Mouse (Mus musculus): ENCODE results near the gene Vmn1r202. TPM values are rescaled to one million over a fixed set of nuclear protein-coding genes. Genes with fewer than 3 reads are reported as not detected.
"Not testable (repeated sequence)": the region's sequence is repeated elsewhere in the genome, so short reads cannot be mapped to it uniquely, and the experiment has no call there.

Gene Vmn1r202
- under 1 TPM in 1 of 4 experiments, not detected in 3; 0.06 TPM for total RNA-seq (2022)

DNA sequence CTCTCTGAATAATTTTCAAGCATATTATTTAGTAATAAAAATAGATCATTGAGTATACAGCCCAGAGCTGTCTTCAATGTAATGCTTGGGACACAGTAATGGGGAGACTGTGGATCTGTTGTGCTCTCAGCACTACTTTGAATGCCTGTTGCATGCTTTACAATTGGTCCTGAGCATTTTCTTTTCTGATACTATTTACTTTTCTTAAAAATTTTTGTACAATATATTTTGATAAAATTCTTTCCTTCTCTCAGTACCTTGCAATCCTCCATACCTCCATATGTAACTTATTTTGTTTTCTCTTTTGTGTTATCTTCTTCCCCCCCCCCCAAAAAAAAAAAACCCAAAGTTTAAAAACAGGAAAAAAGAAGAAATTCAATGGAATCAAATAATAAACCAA lies at the start of gene Vmn1r202:
Vmn1r202 (minus strand) TSS at position 101 of the 400 bp plus-strand sequence.
- DNase-seq, result no peak

DNA sequence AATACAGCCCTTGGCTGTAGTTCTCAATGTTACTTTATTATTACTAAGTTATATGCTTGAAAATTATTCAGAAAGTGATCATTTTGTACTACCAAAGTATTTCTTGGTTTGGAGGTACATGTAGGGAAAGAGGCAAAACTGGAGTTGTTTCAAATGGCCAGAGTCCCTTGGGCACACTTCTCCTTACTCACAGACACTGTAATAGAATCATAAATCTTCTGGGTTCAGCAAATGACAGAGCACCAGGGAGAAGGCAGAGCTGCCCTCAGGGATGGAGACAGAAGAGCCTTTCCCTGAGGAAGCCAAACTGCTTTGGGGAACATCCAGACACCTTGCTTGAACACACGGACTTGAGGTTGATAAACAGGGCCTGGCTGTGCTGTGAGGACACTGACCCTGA lies 47.7 kb upstream of the Vmn1r202 start, which contains the start of gene Vmn1r204:
Vmn1r204 (plus strand) TSS at position 301 of the 400 bp plus-strand sequence.
- DNase-seq, result not testable (repeated sequence)

- DNase-seq, result no peak
Observed at GRCm38 (mm10) chr13:22517814-22518213, 12.6 kb upstream of the Vmn1r202 start, which contains the start of gene Vmn1r203. Vmn1r203 (plus strand) TSS chr13:22518114.

DNA sequence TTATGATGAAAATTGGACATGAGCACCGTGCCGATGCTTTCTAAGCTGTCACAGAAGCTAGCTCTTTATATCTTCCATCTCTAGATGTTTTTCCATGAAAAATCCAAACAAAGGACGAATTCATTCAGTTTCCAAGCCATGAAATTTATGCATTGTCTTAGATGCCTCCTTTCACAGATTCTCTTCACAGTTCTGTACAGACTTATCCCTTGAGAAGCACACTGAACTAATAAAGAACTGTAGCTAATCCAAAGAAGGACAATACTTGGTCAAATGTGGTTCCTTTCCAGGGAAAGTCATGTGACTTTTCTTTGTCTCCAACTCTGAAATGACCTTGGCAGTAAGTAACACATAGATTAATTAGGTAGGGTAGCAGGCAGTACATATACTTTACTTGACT lies 2.8 kb downstream of the Vmn1r202 start:
- no peak for DNase-seq

- no peak for DNase-seq
Observed at GRCm38 (mm10) chr13:22471623-22472022, 33.6 kb downstream of the Vmn1r202 start, which contains the start of gene Vmn1r201. Vmn1r201 (plus strand) TSS chr13:22471923.

GRCm38 (mm10) chr13:22455145-22455544 lies 50.0 kb downstream of the Vmn1r202 start:
- DNase-seq, result no peak

Other genes starting within 250 kb of the Vmn1r202 start
- gene Vmn1r195, start 234.9 kb downstream of the Vmn1r202 start, total RNA-seq (2022), result not detected
- not detected for gene Vmn1r196, start 215.5 kb downstream of the Vmn1r202 start, total RNA-seq (2022)
- gene Vmn1r197, start 180.8 kb downstream of the Vmn1r202 start, total RNA-seq (2022), result not detected
- gene Vmn1r198, start 155.0 kb downstream of the Vmn1r202 start, total RNA-seq (2022), result not detected
- not detected for gene Vmn1r199, start 125.6 kb downstream of the Vmn1r202 start, total RNA-seq (2022)
- not detected for gene Vmn1r200, start 115.0 kb downstream of the Vmn1r202 start, total RNA-seq (2022)
- gene Vmn1r201, start 33.5 kb downstream of the Vmn1r202 start, total RNA-seq (2022), result not detected
- gene Vmn1r203, start 12.7 kb upstream of the Vmn1r202 start, total RNA-seq (2022), result not detected
- gene Vmn1r204, start 47.8 kb upstream of the Vmn1r202 start, total RNA-seq (2022), result not detected
- not detected for gene Vmn1r205, start 87.6 kb upstream of the Vmn1r202 start, total RNA-seq (2022)
- gene Vmn1r206, start 118.9 kb upstream of the Vmn1r202 start, total RNA-seq (2022), result not detected
- gene Vmn1r207-ps, start 224.2 kb upstream of the Vmn1r202 start, total RNA-seq (2022), result not detected

Data from adrenal gland, adult 8-10 months (tissue).